Mouse (Mus musculus) myocyte (in vitro differentiated cells): ENCODE measurements around the gene Ccdc85b. TPM values are rescaled to one million over a fixed set of nuclear protein-coding genes. Genes with fewer than 3 reads are reported as not detected.
A peak's percentile ranks its signal among the peaks of the same experiment; 100 is the strongest.

Experiments used
- H3K27me3 ChIP-seq: one replicate; pipeline ENCODE4 v1.6.1; 2011; ENCODE audit not compliant: control insufficient read depth, insufficient read depth, insufficient read length
- H3K36me3 ChIP-seq: one replicate; pipeline ENCODE4 v1.6.1; 2011; ENCODE audit not compliant: control insufficient read depth, insufficient read depth
- H3K4me2 ChIP-seq: one replicate; pipeline ENCODE4 v1.6.1; 2011; ENCODE audit warnings: low read depth, control low read depth
- H3K4me3 ChIP-seq: one replicate; pipeline ENCODE4 v1.5.1; 2011; ENCODE audit warnings: mild to moderate bottlenecking, control low read depth, moderate library complexity
- H3K79me2 ChIP-seq: one replicate; pipeline ENCODE4 v1.6.1; 2011; ENCODE audit not compliant: control insufficient read depth, insufficient read depth
- H3ac ChIP-seq: one replicate; pipeline ENCODE4 v1.6.1; 2011; ENCODE audit not compliant: control insufficient read depth, insufficient read length
- CEBPB ChIP-seq: IDR thresholded peaks from 2 replicates; pipeline ENCODE4 v1.6.1; 2011; ENCODE audit warnings: mild to moderate bottlenecking, moderate library complexity; ENCODE audit not compliant: poor library complexity, insufficient read depth, severe bottlenecking
- E2F4 ChIP-seq: IDR thresholded peaks from one replicate; pipeline ENCODE4 v1.6.1; 2011; ENCODE audit warnings: mild to moderate bottlenecking, control low read depth, moderate library complexity; ENCODE audit not compliant: insufficient read depth
- MAX ChIP-seq: IDR thresholded peaks from one replicate; pipeline ENCODE4 v1.6.1; 2011; ENCODE audit warnings: low read depth, mild to moderate bottlenecking, control low read depth
- MYOD1 ChIP-seq, 3 experiments: IDR thresholded peaks; one replicate each; pipeline ENCODE4 v1.6.1; 2011; ENCODE audit warnings: control low read depth in 2 of 3, low read depth in 2 of 3, mild to moderate bottlenecking in 2 of 3, moderate library complexity in 1 of 3; ENCODE audit not compliant: insufficient read length in 2 of 3, control insufficient read depth in 1 of 3
- MYOG ChIP-seq, 3 experiments: IDR thresholded peaks; one replicate each; pipeline ENCODE4 v1.6.1; 2011; ENCODE audit warnings: control low read depth in 2 of 3, low read depth in 2 of 3, mild to moderate bottlenecking in 2 of 3; ENCODE audit not compliant: insufficient read length in 2 of 3, control insufficient read depth in 1 of 3, insufficient read depth in 1 of 3
- POLR2A ChIP-seq: IDR thresholded peaks from one replicate; pipeline ENCODE4 v1.6.1; 2011; ENCODE audit warnings: low read depth, mild to moderate bottlenecking, control low read depth, moderate library complexity; ENCODE audit not compliant: insufficient read length
- POLR2AphosphoS2 ChIP-seq: IDR thresholded peaks from one replicate; pipeline ENCODE4 v1.6.1; 2011; ENCODE audit warnings: low read depth, control low read depth; ENCODE audit not compliant: insufficient read length
- REST ChIP-seq: IDR thresholded peaks from one replicate; pipeline ENCODE4 v1.6.1; 2011; ENCODE audit warnings: mild to moderate bottlenecking, control low read depth, moderate library complexity; ENCODE audit not compliant: insufficient read depth, insufficient read length
- SRF ChIP-seq: IDR thresholded peaks from one replicate; pipeline ENCODE4 v1.6.1; 2011; ENCODE audit warnings: low read depth; ENCODE audit not compliant: control insufficient read depth, insufficient read length
- TCF12 ChIP-seq: IDR thresholded peaks from one replicate; pipeline ENCODE4 v1.6.1; 2011; ENCODE audit warnings: mild to moderate bottlenecking, control low read depth; ENCODE audit not compliant: poor library complexity, insufficient read depth, severe bottlenecking
- TCF3 ChIP-seq: IDR thresholded peaks from one replicate; pipeline ENCODE4 v1.6.1; 2011; ENCODE audit warnings: low read depth, control low read depth; ENCODE audit not compliant: insufficient read length
- USF1 ChIP-seq: IDR thresholded peaks from one replicate; pipeline ENCODE4 v1.6.1; 2011; ENCODE audit warnings: low read depth, mild to moderate bottlenecking, control low read depth, moderate library complexity
- polyA plus RNA-seq: library from polyadenylated mRNA; unstranded; fragments of >200 nt; fragmentation: generic; extraction: Trizol; gene quantifications from one replicate; pipeline ENCODE4 v1.2.1, GENCODE M21; 2012; ENCODE audit warnings: missing spikeins

The Ccdc85b gene
- polyA plus RNA-seq, 1 experiment = 10.7 TPM

GRCm38 (mm10) chr19:5477668-5478300 lies 20.1 kb upstream of the Ccdc85b start:
- Histone ChIP-seq H3K4me3 (no peak overlapping the region), H3K79me2 (peaks cover 19% of the 10 kb centered on the region), H3K27me3 (no peaks in the 10 kb centered on the region), H3K4me2 (no peak overlapping the region), H3K36me3 (peaks cover 9% of the 10 kb centered on the region), H3ac (no peak overlapping the region)
- TF ChIP-seq MYOG (IDR thresholded peaks at IDR 0.05; ENCODE audit: control insufficient read depth in 1 of 3, insufficient read depth in 1 of 3, insufficient read length in 2 of 3, low read depth in 2 of 3) (no peak), POLR2AphosphoS2 (peak; percentile 5)

GRCm38 (mm10) chr19:5477004-5477667 lies 19.4 kb upstream of the Ccdc85b start:
- no peak overlapping the region for H3K4me3 ChIP-seq
- no peak for TF ChIP-seq MAX
- TF ChIP-seq SRF = no peak
- TF ChIP-seq TCF3 = no peak
- no peak for TF ChIP-seq USF1
- TF ChIP-seq POLR2AphosphoS2 = no peak
- TF ChIP-seq REST = no peak
- TF ChIP-seq MYOG (IDR thresholded peaks at IDR 0.05; ENCODE audit: control insufficient read depth in 1 of 3, insufficient read depth in 1 of 3, insufficient read length in 2 of 3, low read depth in 2 of 3) = no peak
- TF ChIP-seq E2F4 = no peak
- no peak for TF ChIP-seq POLR2A
- TF ChIP-seq TCF12 = no peak
- no peak for TF ChIP-seq MYOD1 (IDR thresholded peaks at IDR 0.05; ENCODE audit: control insufficient read depth in 1 of 3, insufficient read length in 2 of 3, low read depth in 2 of 3)
- TF ChIP-seq CEBPB = no peak
- no peak overlapping the region for H3ac ChIP-seq
- H3K79me2 ChIP-seq = peaks cover 19% of the 10 kb centered on the region
- H3K36me3 ChIP-seq = peaks cover 9% of the 10 kb centered on the region
- H3K27me3 ChIP-seq = no peaks in the 10 kb centered on the region
- no peak overlapping the region for H3K4me2 ChIP-seq

GRCm38 (mm10) chr19:5475069-5475714 lies 17.5 kb upstream of the Ccdc85b start:
- H3K4me3 ChIP-seq = peak overlapping the region; percentile 62
- TF ChIP-seq TCF12 (no peak), POLR2AphosphoS2 (peak; percentile 17), POLR2A (peak; percentile 34)
- H3K4me2 ChIP-seq = peak overlapping the region; percentile 90
- H3K27me3 ChIP-seq = no peaks in the 10 kb centered on the region
- peaks cover 19% of the 10 kb centered on the region for H3K79me2 ChIP-seq
- H3K36me3 ChIP-seq = peaks cover 5% of the 10 kb centered on the region
- peak overlapping the region; percentile 75 for H3ac ChIP-seq

- peaks cover 19% of the 10 kb centered on the region for H3K79me2 ChIP-seq
- H3K36me3 ChIP-seq = peaks cover 5% of the 10 kb centered on the region
- TF ChIP-seq SRF (no peak), POLR2AphosphoS2 (peak; percentile 51), CEBPB (no peak), MYOG (IDR thresholded peaks at IDR 0.05; ENCODE audit: control insufficient read depth in 1 of 3, insufficient read depth in 1 of 3, insufficient read length in 2 of 3, low read depth in 2 of 3) (peak in 1 of 3 experiments; percentile 12), MYOD1 (IDR thresholded peaks at IDR 0.05; ENCODE audit: control insufficient read depth in 1 of 3, insufficient read length in 2 of 3, low read depth in 2 of 3) (no peak), POLR2A (peak; percentile 73), MAX (no peak)
- no peaks in the 10 kb centered on the region for H3K27me3 ChIP-seq
- H3ac ChIP-seq = peak overlapping the region; percentile 75
- H3K4me2 ChIP-seq = peak overlapping the region; percentile 95
- peak overlapping the region; percentile 62 for H3K4me3 ChIP-seq
Measured at GRCm38 (mm10) chr19:5474281-5475068, 16.8 kb upstream of the Ccdc85b start.

GRCm38 (mm10) chr19:5473720-5474119 lies 16.0 kb upstream of the Ccdc85b start, which contains the start of gene Efemp2:
Gene Efemp2 (plus strand): TSS chr19:5473954.
- peak within 1 kb of the TSS; percentile 95 for H3K4me2 ChIP-seq
- no peaks in the 10 kb centered on the region for H3K27me3 ChIP-seq
- peak within 1 kb of the TSS; percentile 75 for H3ac ChIP-seq
- H3K79me2 ChIP-seq = peaks cover 19% of the 10 kb centered on the region
- H3K4me3 ChIP-seq = peak within 1 kb of the TSS; percentile 62
- TF ChIP-seq MYOG (IDR thresholded peaks at IDR 0.05; ENCODE audit: control insufficient read depth in 1 of 3, insufficient read depth in 1 of 3, insufficient read length in 2 of 3, low read depth in 2 of 3) (peak in 1 of 3 experiments; percentile 20), POLR2AphosphoS2 (peak; percentile 90), REST (no peak), POLR2A (peak; percentile 78)
- H3K36me3 ChIP-seq = peaks cover 5% of the 10 kb centered on the region
